Mouse (Mus musculus): ENCODE results near the gene Dusp22. TPM values are rescaled to one million over a fixed set of nuclear protein-coding genes. Genes with fewer than 3 reads are reported as not detected.

Dusp22 gene
- polyA plus RNA-seq, 1 experiment from 2014 or later: 14.6 TPM

- Histone ChIP-seq H3K4me3 (ENCODE audit: low read depth, low read length) (no peak overlapping the region), H3K9me3 (ENCODE audit: low read length) (no peaks in the 10 kb centered on the region), H3K4me1 (ENCODE audit: insufficient read depth) (no peaks in the 10 kb centered on the region), H3K4me2 (ENCODE audit: low read depth, low read length) (no peak overlapping the region), H3K9ac (replicated peaks) (no peak overlapping the region), H3K27me3 (ENCODE audit: insufficient read depth, low read length) (no peaks in the 10 kb centered on the region), H3K27ac (ENCODE audit: low read depth) (no peak overlapping the region), H3K36me3 (replicated peaks; ENCODE audit: insufficient read depth, low read length) (no peaks in the 10 kb centered on the region)
- TF ChIP-seq EP300 (IDR thresholded peaks at IDR 0.05; ENCODE audit: low read depth) (no peak), CTCF (IDR thresholded peaks at IDR 0.05; ENCODE audit: low read depth) (no peak)
- ATAC-seq (no peak), DNase-seq (no peak)
- 87% methylated on average over 8 of the region's 8 CpGs for WGBS (ENCODE audit: insufficient replicate concordance)
These were observed 5.5 kb downstream of the Dusp22 start for GRCm38 (mm10) chr13:30665261-30665660.

DNA sequence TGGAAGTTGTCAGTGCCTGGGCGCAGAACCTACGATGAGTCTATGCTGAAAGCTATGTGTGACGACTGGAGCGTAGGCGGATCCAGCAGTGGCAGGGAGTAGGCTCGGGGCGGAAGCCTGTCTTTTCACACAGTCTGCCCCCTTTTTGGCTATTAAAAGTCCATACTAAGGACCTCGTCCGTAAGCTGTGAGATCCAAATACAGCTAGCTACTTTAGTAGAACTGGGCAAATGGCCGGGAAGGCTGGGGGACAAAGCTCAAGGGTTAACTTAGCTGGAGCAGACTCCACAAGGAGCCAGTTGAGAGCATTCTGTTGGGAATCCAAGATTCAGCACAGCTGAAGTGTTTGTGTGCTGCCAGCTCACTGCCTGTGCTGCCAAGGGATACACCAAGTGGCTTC, 6.7 kb downstream of the Dusp22 start:
- no peak for TF ChIP-seq CTCF (IDR thresholded peaks at IDR 0.05; ENCODE audit: low read depth)
- no peak for TF ChIP-seq EP300 (IDR thresholded peaks at IDR 0.05; ENCODE audit: low read depth)
- Histone ChIP-seq H3K9me3 (ENCODE audit: low read length) (no peaks in the 10 kb centered on the region), H3K36me3 (replicated peaks; ENCODE audit: insufficient read depth, low read length) (no peaks in the 10 kb centered on the region), H3K27ac (ENCODE audit: low read depth) (no peak overlapping the region), H3K4me2 (ENCODE audit: low read depth, low read length) (no peak overlapping the region), H3K4me3 (ENCODE audit: low read depth, low read length) (no peak overlapping the region), H3K27me3 (ENCODE audit: insufficient read depth, low read length) (no peaks in the 10 kb centered on the region), H3K4me1 (ENCODE audit: insufficient read depth) (no peaks in the 10 kb centered on the region), H3K9ac (replicated peaks) (no peak overlapping the region)
- ATAC-seq (no peak), DNase-seq (no peak)
- WGBS (ENCODE audit: insufficient replicate concordance): 89% methylated on average over 10 of the region's 10 CpGs

GRCm38 (mm10) chr13:30668301-30668700, 8.5 kb downstream of the Dusp22 start:
- Histone ChIP-seq H3K9ac (replicated peaks) (no peak overlapping the region), H3K27ac (ENCODE audit: low read depth) (no peak overlapping the region)
- no peak for ATAC-seq

DNA sequence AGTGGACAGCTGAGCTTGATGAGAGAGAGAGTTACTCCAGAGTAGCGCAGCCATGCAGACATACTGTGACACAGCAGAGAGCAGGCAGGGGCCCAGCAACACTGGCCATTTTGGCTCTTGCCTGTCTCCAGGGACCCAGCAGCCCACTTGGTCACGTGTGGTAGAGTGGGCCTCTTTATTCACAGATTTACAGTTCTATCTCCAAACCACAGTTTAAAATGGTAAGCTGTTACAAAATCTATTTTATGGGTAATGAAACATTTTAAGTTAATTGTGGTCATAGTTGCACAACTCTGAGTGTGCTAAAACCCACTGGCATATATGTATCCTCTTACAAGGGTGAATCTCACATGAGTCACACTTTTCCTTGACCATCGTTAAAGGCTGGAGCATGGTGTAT, 9.5 kb downstream of the Dusp22 start:
- no peaks in the 10 kb centered on the region for H3K4me1 ChIP-seq (ENCODE audit: insufficient read depth)
- H3K9ac ChIP-seq (replicated peaks): no peak overlapping the region
- TF ChIP-seq EP300 (IDR thresholded peaks at IDR 0.05; ENCODE audit: low read depth) (no peak), CTCF (IDR thresholded peaks at IDR 0.05; ENCODE audit: low read depth) (no peak)
- H3K9me3 ChIP-seq (ENCODE audit: low read length): no peaks in the 10 kb centered on the region
- H3K27ac ChIP-seq (ENCODE audit: low read depth): no peak overlapping the region
- no peaks in the 10 kb centered on the region for H3K27me3 ChIP-seq (ENCODE audit: insufficient read depth, low read length)
- H3K4me3 ChIP-seq (ENCODE audit: low read depth, low read length): no peak overlapping the region
- WGBS (ENCODE audit: insufficient replicate concordance): 70% methylated on average over 3 of the region's 3 CpGs
- no peak for DNase-seq
- no peak for ATAC-seq
- no peak overlapping the region for H3K4me2 ChIP-seq (ENCODE audit: low read depth, low read length)
- H3K36me3 ChIP-seq (replicated peaks; ENCODE audit: insufficient read depth, low read length): peaks cover 4% of the 10 kb centered on the region; the same call in 1 of the 2 replicates

More at GRCm38 (mm10) chr13:30668301-30668700, 8.5 kb downstream of the Dusp22 start:
- WGBS (ENCODE audit: insufficient replicate concordance): 74% methylated on average over 5 of the region's 5 CpGs
- no peaks in the 10 kb centered on the region for H3K9me3 ChIP-seq (ENCODE audit: low read length)
- no peak overlapping the region for H3K4me2 ChIP-seq (ENCODE audit: low read depth, low read length)
- TF ChIP-seq EP300 (IDR thresholded peaks at IDR 0.05; ENCODE audit: low read depth) (no peak), CTCF (IDR thresholded peaks at IDR 0.05; ENCODE audit: low read depth) (no peak)
- H3K4me1 ChIP-seq (ENCODE audit: insufficient read depth): no peaks in the 10 kb centered on the region
- peaks cover 3% of the 10 kb centered on the region; the same call in 1 of the 2 replicates for H3K36me3 ChIP-seq (replicated peaks; ENCODE audit: insufficient read depth, low read length)
- DNase-seq: no peak
- no peaks in the 10 kb centered on the region for H3K27me3 ChIP-seq (ENCODE audit: insufficient read depth, low read length)
- no peak overlapping the region for H3K4me3 ChIP-seq (ENCODE audit: low read depth, low read length)

- ATAC-seq (no peak), DNase-seq (no peak)
- no peaks in the 10 kb centered on the region for H3K27me3 ChIP-seq (ENCODE audit: insufficient read depth, low read length)
- no peak overlapping the region for H3K9ac ChIP-seq (replicated peaks)
- TF ChIP-seq EP300 (IDR thresholded peaks at IDR 0.05; ENCODE audit: low read depth) (no peak), CTCF (IDR thresholded peaks at IDR 0.05; ENCODE audit: low read depth) (no peak)
- peaks cover 4% of the 10 kb centered on the region; the same call in 1 of the 2 replicates for H3K36me3 ChIP-seq (replicated peaks; ENCODE audit: insufficient read depth, low read length)
- 60% methylated on average over 5 of the region's 5 CpGs for WGBS (ENCODE audit: insufficient replicate concordance)
- no peaks in the 10 kb centered on the region for H3K4me1 ChIP-seq (ENCODE audit: insufficient read depth)
- no peak overlapping the region for H3K4me2 ChIP-seq (ENCODE audit: low read depth, low read length)
- no peak overlapping the region for H3K4me3 ChIP-seq (ENCODE audit: low read depth, low read length)
- H3K9me3 ChIP-seq (ENCODE audit: low read length): no peaks in the 10 kb centered on the region
- no peak overlapping the region for H3K27ac ChIP-seq (ENCODE audit: low read depth)
These were observed 14.1 kb downstream of the Dusp22 start for GRCm38 (mm10) chr13:30673878-30674277.

- no peak overlapping the region for H3K9ac ChIP-seq (replicated peaks)
- no peaks in the 10 kb centered on the region for H3K9me3 ChIP-seq (ENCODE audit: low read length)
- no peak overlapping the region for H3K4me2 ChIP-seq (ENCODE audit: low read depth, low read length)
- ATAC-seq: no peak
- no peak for DNase-seq
- no peaks in the 10 kb centered on the region for H3K36me3 ChIP-seq (replicated peaks; ENCODE audit: insufficient read depth, low read length)
- H3K4me1 ChIP-seq (ENCODE audit: insufficient read depth): no peaks in the 10 kb centered on the region
- 75% methylated on average over 5 of the region's 5 CpGs for WGBS (ENCODE audit: insufficient replicate concordance)
- no peaks in the 10 kb centered on the region for H3K27me3 ChIP-seq (ENCODE audit: insufficient read depth, low read length)
- no peak overlapping the region for H3K27ac ChIP-seq (ENCODE audit: low read depth)
- no peak for TF ChIP-seq CTCF (IDR thresholded peaks at IDR 0.05; ENCODE audit: low read depth)
- no peak for TF ChIP-seq EP300 (IDR thresholded peaks at IDR 0.05; ENCODE audit: low read depth)
- H3K4me3 ChIP-seq (ENCODE audit: low read depth, low read length): no peak overlapping the region
These were observed 19.0 kb downstream of the Dusp22 start for GRCm38 (mm10) chr13:30678822-30679221.

- no peak overlapping the region for H3K4me2 ChIP-seq (ENCODE audit: low read depth, low read length)
- WGBS (ENCODE audit: insufficient replicate concordance): 41% methylated on average over 4 of the region's 4 CpGs
- ATAC-seq (no peak), DNase-seq (no peak)
- no peaks in the 10 kb centered on the region for H3K36me3 ChIP-seq (replicated peaks; ENCODE audit: insufficient read depth, low read length)
- no peak overlapping the region for H3K9ac ChIP-seq (replicated peaks)
- peaks cover 2% of the 10 kb centered on the region; the same call in 1 of the 2 replicates for H3K4me1 ChIP-seq (ENCODE audit: insufficient read depth)
- H3K9me3 ChIP-seq (ENCODE audit: low read length): no peaks in the 10 kb centered on the region
- no peak overlapping the region for H3K27ac ChIP-seq (ENCODE audit: low read depth)
- no peak overlapping the region for H3K4me3 ChIP-seq (ENCODE audit: low read depth, low read length)
- no peak for TF ChIP-seq CTCF (IDR thresholded peaks at IDR 0.05; ENCODE audit: low read depth)
- no peak for TF ChIP-seq EP300 (IDR thresholded peaks at IDR 0.05; ENCODE audit: low read depth)
- H3K27me3 ChIP-seq (ENCODE audit: insufficient read depth, low read length): no peaks in the 10 kb centered on the region
These were observed 22.1 kb downstream of the Dusp22 start for GRCm38 (mm10) chr13:30681866-30682265.
